Mouse (Mus musculus) CD4-positive, CD25-positive, alpha-beta regulatory T cell, adult 2 months (primary cell): ENCODE data around the gene Usp46.
A peak's percentile ranks its signal among the peaks of the same experiment; 100 is the strongest.
"Not testable (repeated sequence)": the region's sequence is repeated elsewhere in the genome, so short reads cannot be mapped to it uniquely, and the experiment has no call there.

ENCODE experiments used
- DNase-seq: peaks from one replicate; pipeline ENCODE4 v3.0.0-alpha.2; 2012; ENCODE audit warnings: low read depth, low spot score

Usp46 gene

GRCm38 (mm10) chr5:74028691-74029479 is 39.3 kb downstream of the Usp46 start:
- DNase-seq, result no peak

- DNase-seq, result no peak
These were observed 40.0 kb downstream of the Usp46 start for GRCm38 (mm10) chr5:74028221-74028620.

GRCm38 (mm10) chr5:74020506-74020905 is 47.7 kb downstream of the Usp46 start:
- DNase-seq, result no peak

- no peak for DNase-seq
These were observed 49.2 kb downstream of the Usp46 start for GRCm38 (mm10) chr5:74018870-74019565.

- DNase-seq, result no peak
These were observed 50.7 kb downstream of the Usp46 start for GRCm38 (mm10) chr5:74017488-74017887.

- no peak for DNase-seq
These were observed 56.6 kb downstream of the Usp46 start for GRCm38 (mm10) chr5:74011629-74012028.

GRCm38 (mm10) chr5:74007492-74008070 is 60.6 kb downstream of the Usp46 start:
- no peak for DNase-seq

GRCm38 (mm10) chr5:74005936-74006335 is 62.3 kb downstream of the Usp46 start:
- DNase-seq, result no peak

- DNase-seq, result no peak
These were observed 66.5 kb downstream of the Usp46 start for GRCm38 (mm10) chr5:74001743-74002142.

GRCm38 (mm10) chr5:73998966-73999365 is 69.3 kb downstream of the Usp46 start:
- DNase-seq, result no peak

- DNase-seq, result no peak
These were observed 73.4 kb downstream of the Usp46 start for GRCm38 (mm10) chr5:73994850-73995249.

GRCm38 (mm10) chr5:73993538-73993937 is 74.7 kb downstream of the Usp46 start:
- peak; percentile 48 for DNase-seq

GRCm38 (mm10) chr5:73992321-73992720 is 75.9 kb downstream of the Usp46 start:
- DNase-seq, result no peak

GRCm38 (mm10) chr5:73989532-73989931 is 78.7 kb downstream of the Usp46 start:
- no peak for DNase-seq

GRCm38 (mm10) chr5:73987777-73988560 is 80.3 kb downstream of the Usp46 start:
- no peak for DNase-seq

- DNase-seq, result no peak
These were observed 90.8 kb downstream of the Usp46 start for GRCm38 (mm10) chr5:73977426-73977825.

GRCm38 (mm10) chr5:73971701-73972100 is 96.5 kb downstream of the Usp46 start:
- DNase-seq, result no peak

- DNase-seq, result no peak
These were observed 98.1 kb downstream of the Usp46 start for GRCm38 (mm10) chr5:73970024-73970628.

GRCm38 (mm10) chr5:73969338-73969737 is 98.9 kb downstream of the Usp46 start:
- no peak for DNase-seq

- DNase-seq, result no peak
These were observed 108.5 kb downstream of the Usp46 start for GRCm38 (mm10) chr5:73959779-73960178.

- not testable (repeated sequence) for DNase-seq
These were observed 109.6 kb downstream of the Usp46 start for GRCm38 (mm10) chr5:73958614-73959013.
